Mouse (Mus musculus) heart, postnatal 0 days (tissue): ENCODE data around the gene Aqp1. TPM values are rescaled to one million over a fixed set of nuclear protein-coding genes. Genes with fewer than 3 reads are reported as not detected.

Source experiments
- ATAC-seq: fragments of 200-750 bp; cut with Nextera tagmentation; 2 replicates; pipeline ENCODE4 v1.8.0; 2017; ENCODE audit warnings: low read depth, moderate number of reproducible peaks, moderate library complexity; ENCODE audit not compliant: insufficient read depth
- DNase-seq: peaks from one replicate; pipeline ENCODE4 v3.0.0-alpha.2; 2016; ENCODE audit warnings: low spot score
- H3K27ac ChIP-seq: fragments of 300-500 bp; sonication (generic); 2 replicates; pipeline ENCODE4 v1.5.1; 2014; ENCODE audit warnings: low read depth, mild to moderate bottlenecking
- H3K27me3 ChIP-seq: fragments of 300-500 bp; sonication (generic); 2 replicates; pipeline ENCODE4 v1.6.1; 2014; ENCODE audit warnings: low read length, mixed read lengths; ENCODE audit not compliant: control insufficient read depth, insufficient read depth
- H3K36me3 ChIP-seq: fragments of 300-500 bp; sonication (generic); replicated peaks from 2 replicates; pipeline ENCODE4 v1.6.1; 2014; ENCODE audit warnings: low read length, mixed read lengths; ENCODE audit not compliant: control insufficient read depth, insufficient read depth
- H3K4me1 ChIP-seq: fragments of 300-500 bp; sonication (generic); 2 replicates; pipeline ENCODE4 v1.6.1; 2014; ENCODE audit warnings: antibody characterized with exemption; ENCODE audit not compliant: control insufficient read depth, insufficient read depth
- H3K4me2 ChIP-seq: fragments of 300-500 bp; sonication (generic); 2 replicates; pipeline ENCODE4 v1.6.1; 2014; ENCODE audit warnings: low read depth, mild to moderate bottlenecking, low read length, moderate library complexity
- H3K4me3 ChIP-seq: fragments of 300-500 bp; sonication (generic); 2 replicates; pipeline ENCODE4 v1.5.1; 2014; ENCODE audit warnings: low read depth, low read length
- H3K9ac ChIP-seq: fragments of 300-500 bp; sonication (generic); replicated peaks from 2 replicates; pipeline ENCODE4 v1.6.1; 2014; ENCODE audit warnings: low read depth, low read length, mixed read lengths
- H3K9me3 ChIP-seq: fragments of 300-500 bp; sonication (generic); replicated peaks from 2 replicates; pipeline ENCODE4 v1.6.1; 2016; ENCODE audit warnings: low read length; ENCODE audit not compliant: control insufficient read depth
- CTCF ChIP-seq: IDR thresholded peaks from 2 replicates; pipeline ENCODE4 v1.5.1; 2016; ENCODE audit warnings: antibody characterized with exemption, control low read depth, low read depth
- EP300 ChIP-seq: IDR thresholded peaks from 2 replicates; pipeline ENCODE4 v1.6.1; 2016; ENCODE audit warnings: antibody characterized with exemption, low read depth
- WGBS: fragments of 180-500 bp; shearing (Covaris S2); extraction: QIAGEN DNeasy Blood & Tissue Kit; methylation state at CpG from one replicate; pipeline ENCODE4 v1.1.7; 2014; 5-methylcytosine and 5-hydroxymethylcytosine counted together
- polyA plus RNA-seq: library from polyadenylated mRNA; unstranded; fragments of >200 nt; fragmentation: Nextera tagmentation; extraction: Ambion mirVana; gene quantifications from 2 replicates; pipeline ENCODE4 v1.2.1, GENCODE M21; 2015
- total RNA-seq: library from RNA; depleted of rRNA; stranded (reverse); fragments of >200 nt; gene quantifications from 2 replicates; pipeline ENCODE4 v1.2.3, GENCODE M21; 2014; ENCODE audit warnings: low replicate concordance

Gene Aqp1
- total and polyA plus RNA-seq, 2 experiments from 2014 or later: 56.4 to 146 TPM

GRCm38 (mm10) chr6:55345264-55345663 lies 9.0 kb downstream of the Aqp1 start:
- TF ChIP-seq CTCF: no peak
- no peak for TF ChIP-seq EP300
- Histone ChIP-seq H3K4me3 (no peak overlapping the region), H3K4me1 (peaks cover 25% of the 10 kb centered on the region), H3K4me2 (no peak overlapping the region), H3K9ac (no peak overlapping the region), H3K27me3 (no peaks in the 10 kb centered on the region), H3K36me3 (0 out of 2 replicates have a peak, but pooled peaks cover 4% of the 10 kb centered on the region), H3K27ac (no peak overlapping the region), H3K9me3 (no peaks in the 10 kb centered on the region; the same call in 1 of the 2 replicates)
- 93% methylated on average over 10 of the region's 10 CpGs for WGBS
- no peak for ATAC-seq
- no peak for DNase-seq

GRCm38 (mm10) chr6:55346491-55346890 lies 10.3 kb downstream of the Aqp1 start:
- no peak overlapping the region for H3K9ac ChIP-seq
- peaks cover 17% of the 10 kb centered on the region for H3K4me1 ChIP-seq
- no peak overlapping the region for H3K27ac ChIP-seq
- 0 out of 2 replicates have a peak, but pooled peaks cover 4% of the 10 kb centered on the region for H3K36me3 ChIP-seq
- H3K4me2 ChIP-seq: no peak overlapping the region
- H3K27me3 ChIP-seq: no peaks in the 10 kb centered on the region
- no peaks in the 10 kb centered on the region; the same call in 1 of the 2 replicates for H3K9me3 ChIP-seq
- H3K4me3 ChIP-seq: no peak overlapping the region
- WGBS: 84% methylated on average over 7 of the region's 7 CpGs
- DNase-seq (no peak), ATAC-seq (no peak)
- TF ChIP-seq EP300 (no peak), CTCF (no peak)

DNA sequence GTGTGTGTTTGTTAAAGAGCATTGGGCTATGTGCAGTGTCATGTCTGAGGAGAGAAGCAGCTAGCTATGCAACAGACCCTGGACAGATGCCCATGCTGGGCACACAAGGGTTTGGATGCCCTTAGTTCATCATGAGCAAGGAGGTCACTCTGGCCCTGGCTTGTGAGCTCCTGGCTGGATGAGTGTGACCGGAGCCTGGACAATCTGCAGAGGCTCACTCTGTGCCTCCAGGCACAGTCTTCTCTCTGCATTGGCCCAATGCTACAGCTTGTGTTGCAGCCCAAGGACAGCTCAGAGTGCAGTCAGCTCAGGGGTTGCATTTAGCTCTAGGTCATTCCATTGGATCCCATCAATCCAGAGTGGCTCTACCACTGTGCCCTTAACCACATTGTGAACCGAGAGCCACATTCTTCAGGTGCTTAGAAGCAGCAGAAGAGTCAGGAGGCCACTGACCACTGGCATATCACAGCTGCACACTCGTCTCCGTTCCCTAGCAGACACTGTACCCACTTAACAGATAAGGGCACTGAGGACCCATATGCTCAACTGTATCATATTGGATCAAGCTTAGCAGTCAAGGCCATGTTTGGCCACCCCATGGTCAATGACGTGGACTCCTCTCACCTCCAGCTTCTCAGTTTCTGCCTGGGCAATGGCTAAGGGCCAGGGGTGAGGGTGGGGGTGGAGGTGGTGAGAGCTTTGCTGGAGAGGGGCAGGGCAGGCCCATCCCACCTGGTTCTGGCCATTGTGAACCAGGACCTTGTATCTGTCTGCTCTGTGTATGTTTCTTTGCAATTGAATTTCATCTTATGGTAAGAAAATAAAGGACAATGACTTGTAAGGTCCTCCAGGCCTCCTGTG lies 11.7 kb downstream of the Aqp1 start:
- ATAC-seq: no peak
- Histone ChIP-seq H3K4me1 (peaks cover 9% of the 10 kb centered on the region; the same call in 1 of the 2 replicates), H3K4me2 (no peak overlapping the region), H3K27ac (no peak overlapping the region), H3K9me3 (no peaks in the 10 kb centered on the region; the same call in 1 of the 2 replicates), H3K9ac (no peak overlapping the region), H3K4me3 (no peak overlapping the region), H3K27me3 (no peaks in the 10 kb centered on the region), H3K36me3 (0 out of 2 replicates have a peak, but pooled peaks cover 4% of the 10 kb centered on the region)
- TF ChIP-seq EP300 (no peak), CTCF (no peak)
- WGBS: 81% methylated on average over 5 of the region's 5 CpGs
- no peak for DNase-seq

- Histone ChIP-seq H3K9ac (no peak overlapping the region), H3K36me3 (0 out of 2 replicates have a peak, but pooled peaks cover 4% of the 10 kb centered on the region), H3K27ac (no peak overlapping the region), H3K4me3 (no peak overlapping the region), H3K27me3 (no peaks in the 10 kb centered on the region), H3K9me3 (no peaks in the 10 kb centered on the region; the same call in 1 of the 2 replicates), H3K4me2 (no peak overlapping the region), H3K4me1 (peaks cover 8% of the 10 kb centered on the region; the same call in 1 of the 2 replicates)
- 80% methylated on average over 4 of the region's 4 CpGs for WGBS
- ATAC-seq (no peak), DNase-seq (no peak)
- no peak for TF ChIP-seq CTCF
- TF ChIP-seq EP300: no peak
Measured at GRCm38 (mm10) chr6:55349231-55349630, 13.0 kb downstream of the Aqp1 start.

DNA sequence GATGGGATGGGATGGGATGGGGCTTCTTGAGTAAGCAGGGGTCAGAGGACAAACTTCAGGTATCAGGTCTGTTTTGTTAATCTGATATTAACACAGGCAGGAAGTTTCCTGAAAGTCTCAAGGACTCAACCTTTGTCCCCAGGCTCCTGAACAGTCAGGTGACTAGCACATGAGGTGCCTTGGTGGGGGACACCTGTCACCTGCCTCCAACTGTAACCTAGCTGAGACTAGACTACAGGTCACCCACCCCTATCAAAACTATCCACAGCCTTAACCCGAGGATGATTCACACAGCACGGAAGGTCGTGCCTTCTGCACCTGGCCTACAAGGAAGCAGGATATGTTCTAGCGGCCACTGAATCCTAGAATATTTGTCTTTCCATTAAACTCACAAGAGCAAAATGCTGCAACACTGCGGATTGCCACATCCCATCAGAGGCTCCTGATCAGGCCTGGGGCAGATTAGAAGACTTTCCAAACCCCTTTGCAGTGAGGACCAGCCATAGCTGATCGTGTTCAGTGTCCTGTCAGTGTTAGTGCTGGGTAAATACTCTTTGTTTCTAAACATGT lies 14.2 kb downstream of the Aqp1 start:
- 0 out of 2 replicates have a peak, but pooled peaks cover 4% of the 10 kb centered on the region for H3K36me3 ChIP-seq
- no peak overlapping the region for H3K4me3 ChIP-seq
- no peaks in the 10 kb centered on the region for H3K4me1 ChIP-seq
- H3K27ac ChIP-seq: no peak overlapping the region
- no peaks in the 10 kb centered on the region; the same call in 1 of the 2 replicates for H3K9me3 ChIP-seq
- DNase-seq (no peak), ATAC-seq (no peak)
- H3K9ac ChIP-seq: no peak overlapping the region
- TF ChIP-seq CTCF (no peak), EP300 (no peak)
- no peak overlapping the region for H3K4me2 ChIP-seq
- no peaks in the 10 kb centered on the region for H3K27me3 ChIP-seq
- 88% methylated on average over 6 of the region's 6 CpGs for WGBS
